Mouse (Mus musculus) heart, adult 9 months (tissue): ENCODE data around the gene Larp6.

ENCODE experiments used
- DNase-seq, 2 experiments: peaks; one replicate each; pipeline ENCODE4 v3.0.0; 2022; ENCODE audit warnings: low spot score in 2 of 2

Gene Larp6

GRCm38 (mm10) chr9:60759436-60760007, 46.7 kb downstream of the Larp6 start:
- DNase-seq, result peak; percentile 77 to 81

- DNase-seq, result no peak
These were observed 52.4 kb downstream of the Larp6 start for GRCm38 (mm10) chr9:60765181-60765580.

- DNase-seq, result peak; percentile 30 to 39
These were observed 55.6 kb downstream of the Larp6 start for GRCm38 (mm10) chr9:60768393-60768792.

- peak; percentile 21 to 73 for DNase-seq
These were observed 56.9 kb downstream of the Larp6 start for GRCm38 (mm10) chr9:60769711-60770111.

- no peak for DNase-seq
These were observed 60.9 kb downstream of the Larp6 start for GRCm38 (mm10) chr9:60773713-60774112.

- DNase-seq, result no peak
These were observed 64.1 kb downstream of the Larp6 start for GRCm38 (mm10) chr9:60776899-60777298.

GRCm38 (mm10) chr9:60782057-60782789, 69.4 kb downstream of the Larp6 start:
- no peak for DNase-seq

GRCm38 (mm10) chr9:60785069-60785468, 72.3 kb downstream of the Larp6 start:
- no peak for DNase-seq

GRCm38 (mm10) chr9:60787517-60788110, 74.8 kb downstream of the Larp6 start:
- DNase-seq, result no peak
